Comparison of ENCODE assay signal across 8 mouse cellular contexts in the genomic region with DNA sequence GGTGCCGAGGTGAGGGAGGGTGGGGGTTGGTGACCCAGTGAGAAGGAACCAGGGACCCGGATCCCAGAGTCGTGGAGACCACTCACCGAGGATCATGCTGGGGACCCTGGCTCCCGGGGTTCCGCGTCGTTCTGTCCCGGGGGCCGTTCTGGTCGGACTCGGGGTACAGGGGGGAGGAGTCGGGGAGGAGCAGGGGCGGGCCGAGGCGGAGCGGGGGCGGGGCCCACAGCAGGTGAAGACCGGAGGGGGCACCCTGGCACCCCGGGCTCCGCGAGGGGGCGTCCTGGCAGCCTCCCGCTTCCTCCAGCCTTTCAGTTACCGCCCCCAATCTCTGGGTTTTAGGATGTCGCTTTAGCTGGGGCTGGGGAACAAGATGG. TPM values are rescaled to one million over a fixed set of nuclear protein-coding genes. Genes with fewer than 3 reads are reported as not detected.
DNase-seq lines count a peak whose midpoint lies in the region; ATAC-seq and TF ChIP-seq lines count a peak whose summit lies in the region.

A gene (minus strand): TSS at position 133 of the 377 bp plus-strand sequence.

- peaks cover 5% of the 10 kb centered on the region for H3K4me1 ChIP-seq in cortical plate, adult 2 months (ENCODE audit: control insufficient read depth, insufficient read depth, low read length)
- H3K4me1 ChIP-seq in heart, embryonic 12.5 days (replicated peaks) = peaks cover 36% of the 10 kb centered on the region
- peaks cover 53% of the 10 kb centered on the region for H3K4me1 ChIP-seq in liver, embryonic 13.5 days (replicated peaks)
- H3K4me1 ChIP-seq in olfactory bulb, adult 2 months (ENCODE audit: control insufficient read depth, insufficient read depth, low read length) = peaks cover 42% of the 10 kb centered on the region

- H3K36me3 ChIP-seq in heart, embryonic 12.5 days = peaks cover 17% of the 10 kb centered on the region
- peaks cover 11% of the 10 kb centered on the region for H3K36me3 ChIP-seq in liver, embryonic 13.5 days

- H3K4me3 ChIP-seq in cortical plate, adult 2 months (ENCODE audit: insufficient read depth, low read length) = peak within 1 kb of the TSS; percentile 69
- peak within 1 kb of the TSS; percentile 69 for H3K4me3 ChIP-seq in heart, embryonic 12.5 days
- H3K4me3 ChIP-seq in liver, embryonic 13.5 days (replicated peaks) = peak within 1 kb of the TSS; percentile 66
- H3K4me3 ChIP-seq in olfactory bulb, adult 2 months (ENCODE audit: insufficient read depth, low read depth, low read length) = peak within 1 kb of the TSS; percentile 67

- peak; percentile 66; the same call in 1 of the 2 replicates for ATAC-seq in heart, embryonic 12.5 days (ENCODE audit: insufficient number of reproducible peaks, low FRiP score)
- ATAC-seq in liver, embryonic 13.5 days (ENCODE audit: low read depth) = peak; percentile 63

- peak within 1 kb of the TSS; percentile 96 for H3K4me2 ChIP-seq in heart, embryonic 12.5 days
- peak within 1 kb of the TSS; percentile 94 for H3K4me2 ChIP-seq in liver, embryonic 13.5 days

- WGBS in heart, embryonic 12.5 days = 1% methylated on average over 25 of the region's 26 CpGs
- WGBS in liver, embryonic 13.5 days (ENCODE audit: insufficient replicate concordance) = 0% methylated on average over 19 of the region's 26 CpGs
- WGBS in olfactory bulb, adult 2 months = under 1% methylated on average over 25 of the region's 26 CpGs

- peaks cover 64% of the 10 kb centered on the region for H3K27me3 ChIP-seq in heart, embryonic 12.5 days (replicated peaks)
- peaks cover 45% of the 10 kb centered on the region for H3K27me3 ChIP-seq in liver, embryonic 13.5 days

- H3K27ac ChIP-seq in cortical plate, adult 2 months (ENCODE audit: insufficient read depth, low read length) = peak within 1 kb of the TSS; percentile 39
- H3K27ac ChIP-seq in heart, embryonic 12.5 days (ENCODE audit: poor library complexity, severe bottlenecking) = no peak within 1 kb of the TSS
- peak within 1 kb of the TSS; percentile 58 for H3K27ac ChIP-seq in liver, embryonic 13.5 days
- H3K27ac ChIP-seq in olfactory bulb, adult 2 months (ENCODE audit: insufficient read depth, low read depth, low read length) = peak within 1 kb of the TSS; percentile 38

- H3K9ac ChIP-seq in heart, embryonic 12.5 days = peak within 1 kb of the TSS; percentile 77
- peak within 1 kb of the TSS; percentile 62 for H3K9ac ChIP-seq in liver, embryonic 13.5 days

- no peaks in the 10 kb centered on the region for H3K9me3 ChIP-seq in heart, embryonic 12.5 days (replicated peaks)
- H3K9me3 ChIP-seq in liver, embryonic 13.5 days (replicated peaks) = no peaks in the 10 kb centered on the region

- TF ChIP-seq CTCF in cortical plate, adult 2 months (IDR thresholded peaks at IDR 0.05; ENCODE audit: extremely low read depth, insufficient read depth, low read length) = no peak
- TF ChIP-seq CTCF in olfactory bulb, adult 2 months (IDR thresholded peaks at IDR 0.05; ENCODE audit: insufficient read depth, low read depth, low read length) = no peak

- peak; percentile 57 for DNase-seq in urinary bladder, postnatal 14 days (ENCODE audit: low spot score)
- no peak for DNase-seq in urinary bladder, postnatal 10 days (ENCODE audit: low spot score)
- peak; percentile 61 for DNase-seq in kidney, postnatal 14 days
- peak; percentile 54 for DNase-seq in liver, embryonic 13.5 days
- DNase-seq in thymus, postnatal 14 days = peak; percentile 92

- TF ChIP-seq POLR2A in cortical plate, adult 2 months (IDR thresholded peaks at IDR 0.05; ENCODE audit: extremely low read depth, insufficient read depth, low read length) = peak; percentile 51; the same call in 1 of the 2 replicates
- no peak for TF ChIP-seq POLR2A in olfactory bulb, adult 2 months (IDR thresholded peaks at IDR 0.05; ENCODE audit: insufficient read depth, low read depth, low read length)

RNA-seq across cellular contexts. Expression of the gene that starts here (rescaled TPM):
- polyA plus RNA-seq in cortical plate, adult 2 months (2012; rRNA removed) = 42.3 and 45.2 TPM in 2 replicates
- polyA plus RNA-seq in heart, embryonic 12.5 days (2016; fragmentation: Nextera tagmentation; extraction: Ambion mirVana) = 9.2 and 10.3 TPM in 2 replicates
- 4.6 and 5.9 TPM in 2 replicates for polyA plus RNA-seq in liver, embryonic 13.5 days (2015; fragmentation: Nextera tagmentation; extraction: Ambion mirVana)
- polyA plus RNA-seq in olfactory bulb, adult 2 months (2012; ENCODE audit: insufficient read depth, insufficient read length, low replicate concordance, missing spikeins) = not detected in 2 replicates
